Mouse (Mus musculus): ENCODE data around the gene Klrg1. TPM values are rescaled to one million over a fixed set of nuclear protein-coding genes. Genes with fewer than 3 reads are reported as not detected.

The Klrg1 gene
- total RNA-seq (2021) (not detected), polyA plus RNA-seq (2012; rRNA removed) (0.31 TPM in 1 of 2 replicates, not detected in the other)
- long read RNA-seq = 0 reads

- no peaks in the 10 kb centered on the region for H3K79me2 ChIP-seq (replicated peaks; ENCODE audit: control insufficient read depth, insufficient read depth, low read length)
- H3K27me3 ChIP-seq (ENCODE audit: control insufficient read depth, insufficient read depth, low read length) = no peaks in the 10 kb centered on the region
- no peak for DNase-seq
- H3K4me1 ChIP-seq (ENCODE audit: control insufficient read depth, insufficient read depth, low read length) = no peaks in the 10 kb centered on the region
- WGBS = 79% methylated on average over 6 of the region's 6 CpGs
- no peak within 1 kb of the TSS for H3K27ac ChIP-seq
- H3K36me3 ChIP-seq (ENCODE audit: control insufficient read depth, insufficient read depth, low read length) = no peaks in the 10 kb centered on the region
- TF ChIP-seq POLR2A (IDR thresholded peaks at IDR 0.05; ENCODE audit: insufficient read depth, low read depth, low read length) (no peak), EP300 (IDR thresholded peaks at IDR 0.05; ENCODE audit: insufficient read depth, low read depth, low read length) (no peak), CTCF (IDR thresholded peaks at IDR 0.05) (no peak)
- H3K9ac ChIP-seq (ENCODE audit: low read depth, low read length) = no peak within 1 kb of the TSS
- intact Hi-C loops (cut with DNase I) = no loop called here
- no peak within 1 kb of the TSS for H3K4me3 ChIP-seq
These were observed at the start of gene Klrg1 for GRCm38 (mm10) chr6:122282782-122283181. Gene Klrg1, minus strand, starts transcription at chr6:122282882.

DNA sequence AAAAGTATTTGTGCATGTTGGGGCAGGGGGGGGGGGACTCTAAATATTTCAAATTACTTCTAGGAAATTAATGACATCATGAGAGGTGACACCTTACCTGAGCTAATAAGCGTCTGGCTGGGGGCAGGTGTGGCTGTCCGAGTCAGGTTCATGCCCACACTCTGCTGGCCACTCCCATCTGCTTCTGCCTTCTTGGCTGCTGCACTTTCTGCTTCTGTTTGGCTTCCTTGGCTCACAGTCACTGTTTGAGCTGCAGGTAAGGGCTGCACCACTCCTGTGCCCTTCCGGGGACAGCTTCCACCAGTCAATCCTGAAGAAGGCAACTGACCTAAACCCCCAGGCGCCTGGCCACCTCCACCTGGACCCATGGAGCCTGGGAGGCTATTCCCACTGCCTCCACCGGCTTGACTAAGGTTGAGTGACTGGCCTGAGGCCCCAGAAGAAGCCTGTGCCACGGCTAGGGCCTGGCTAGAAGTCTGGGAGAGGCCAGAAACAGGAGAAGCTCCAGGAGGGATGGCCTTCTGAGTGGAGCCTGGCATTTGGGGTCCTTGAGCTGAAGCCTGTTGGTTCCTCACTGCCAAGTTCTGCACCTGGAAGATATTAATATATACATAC lies 42.8 kb upstream of the Klrg1 start:
- DNase-seq = no peak
- no peaks in the 10 kb centered on the region for H3K27me3 ChIP-seq (ENCODE audit: control insufficient read depth, insufficient read depth, low read length)
- no peak overlapping the region for H3K4me3 ChIP-seq
- no peak overlapping the region for H3K9ac ChIP-seq (ENCODE audit: low read depth, low read length)
- no peak for TF ChIP-seq POLR2A (IDR thresholded peaks at IDR 0.05; ENCODE audit: insufficient read depth, low read depth, low read length)
- TF ChIP-seq CTCF (IDR thresholded peaks at IDR 0.05) = no peak
- TF ChIP-seq EP300 (IDR thresholded peaks at IDR 0.05; ENCODE audit: insufficient read depth, low read depth, low read length) = no peak
- H3K36me3 ChIP-seq (ENCODE audit: control insufficient read depth, insufficient read depth, low read length) = no peaks in the 10 kb centered on the region
- H3K27ac ChIP-seq = no peak overlapping the region
- H3K79me2 ChIP-seq (replicated peaks; ENCODE audit: control insufficient read depth, insufficient read depth, low read length) = no peaks in the 10 kb centered on the region
- no peaks in the 10 kb centered on the region for H3K4me1 ChIP-seq (ENCODE audit: control insufficient read depth, insufficient read depth, low read length)
- intact Hi-C loops (cut with DNase I) = no loop called here
- WGBS = 91% methylated on average over 6 of the region's 6 CpGs

- H3K36me3 ChIP-seq (ENCODE audit: control insufficient read depth, insufficient read depth, low read length) = no peaks in the 10 kb centered on the region; the same call in 1 of the 2 replicates
- DNase-seq = no peak
- TF ChIP-seq EP300 (IDR thresholded peaks at IDR 0.05; ENCODE audit: insufficient read depth, low read depth, low read length) = no peak
- H3K4me1 ChIP-seq (ENCODE audit: control insufficient read depth, insufficient read depth, low read length) = no peaks in the 10 kb centered on the region
- no peak overlapping the region for H3K4me3 ChIP-seq
- no peak overlapping the region for H3K9ac ChIP-seq (ENCODE audit: low read depth, low read length)
- WGBS = 94% methylated on average over 1 of the region's 1 CpGs
- no peaks in the 10 kb centered on the region for H3K27me3 ChIP-seq (ENCODE audit: control insufficient read depth, insufficient read depth, low read length)
- H3K27ac ChIP-seq = no peak overlapping the region
- H3K79me2 ChIP-seq (replicated peaks; ENCODE audit: control insufficient read depth, insufficient read depth, low read length) = no peaks in the 10 kb centered on the region
- intact Hi-C loops (cut with DNase I) = no loop called here
These were observed 36.0 kb upstream of the Klrg1 start for GRCm38 (mm10) chr6:122318726-122319125.

DNA sequence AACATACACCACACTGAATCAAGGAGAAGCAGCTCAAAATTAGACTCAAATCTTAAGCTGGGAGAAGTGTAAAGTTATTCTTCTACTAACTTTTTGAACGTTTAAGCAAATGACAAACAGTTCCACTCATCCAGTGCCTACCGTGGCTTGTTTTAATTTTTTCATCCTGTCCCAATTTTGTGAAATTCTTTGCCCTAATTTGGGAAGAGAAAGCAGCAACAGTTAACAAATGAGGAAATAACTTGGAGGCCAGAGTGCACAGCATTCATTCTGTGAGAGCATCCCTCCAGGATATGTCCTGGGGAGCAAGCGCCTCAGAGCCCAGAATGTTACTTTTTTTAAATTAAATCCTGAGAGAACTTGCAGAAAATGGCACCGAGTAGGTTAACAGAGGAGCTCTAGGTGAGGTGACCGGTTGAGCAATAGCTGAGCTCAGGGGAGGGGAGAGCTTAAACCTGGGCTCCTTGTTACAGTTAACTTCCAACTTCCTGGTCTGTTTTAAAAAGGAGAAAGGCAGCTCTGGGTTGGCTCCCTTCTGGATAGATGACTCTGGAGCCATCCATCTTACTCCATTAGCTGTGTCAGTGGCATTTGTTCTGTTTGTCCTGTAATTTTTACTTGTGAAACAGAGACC lies 27.6 kb upstream of the Klrg1 start:
- Histone ChIP-seq H3K27me3 (ENCODE audit: control insufficient read depth, insufficient read depth, low read length) (no peaks in the 10 kb centered on the region), H3K79me2 (replicated peaks; ENCODE audit: control insufficient read depth, insufficient read depth, low read length) (no peaks in the 10 kb centered on the region), H3K4me3 (no peak overlapping the region), H3K27ac (no peak overlapping the region), H3K4me1 (ENCODE audit: control insufficient read depth, insufficient read depth, low read length) (no peaks in the 10 kb centered on the region; the same call in 1 of the 2 replicates), H3K36me3 (ENCODE audit: control insufficient read depth, insufficient read depth, low read length) (peaks cover 7% of the 10 kb centered on the region), H3K9ac (ENCODE audit: low read depth, low read length) (no peak overlapping the region)
- intact Hi-C loops (cut with DNase I) = no loop called here
- DNase-seq = no peak
- TF ChIP-seq POLR2A (IDR thresholded peaks at IDR 0.05; ENCODE audit: insufficient read depth, low read depth, low read length) (no peak), CTCF (IDR thresholded peaks at IDR 0.05) (no peak), EP300 (IDR thresholded peaks at IDR 0.05; ENCODE audit: insufficient read depth, low read depth, low read length) (no peak)
- 38% methylated on average over 5 of the region's 5 CpGs for WGBS

DNA sequence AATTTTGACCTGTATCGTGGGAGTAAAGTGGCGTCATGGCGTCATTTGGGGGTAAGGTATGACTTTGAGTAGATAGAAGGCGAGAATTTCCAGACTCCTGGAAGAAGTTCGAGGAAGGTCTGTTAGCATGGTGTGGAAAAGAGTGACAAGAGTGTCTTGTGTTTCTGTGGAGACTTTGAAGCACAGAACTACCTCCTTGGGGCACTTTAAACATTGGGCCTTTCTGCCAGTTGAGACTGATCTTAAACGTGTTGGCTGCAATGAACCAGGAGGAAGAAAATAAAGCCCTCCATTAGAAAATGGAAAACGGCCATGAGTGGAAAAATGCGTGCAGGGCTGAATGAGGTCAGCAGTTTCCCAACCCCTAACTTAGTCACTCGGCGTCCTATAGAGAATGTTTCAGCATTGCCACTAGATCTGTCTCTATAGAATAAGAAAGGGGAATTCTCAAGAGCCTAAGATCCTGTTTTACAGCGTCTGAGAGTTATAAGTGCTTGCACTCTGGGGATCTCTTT lies 26.8 kb upstream of the Klrg1 start:
- H3K36me3 ChIP-seq (ENCODE audit: control insufficient read depth, insufficient read depth, low read length) = peaks cover 7% of the 10 kb centered on the region
- peak overlapping the region; percentile 90 for H3K4me3 ChIP-seq
- H3K4me1 ChIP-seq (ENCODE audit: control insufficient read depth, insufficient read depth, low read length) = no peaks in the 10 kb centered on the region; the same call in 1 of the 2 replicates
- TF ChIP-seq CTCF (IDR thresholded peaks at IDR 0.05) = no peak
- TF ChIP-seq POLR2A (IDR thresholded peaks at IDR 0.05; ENCODE audit: insufficient read depth, low read depth, low read length) = no peak
- TF ChIP-seq EP300 (IDR thresholded peaks at IDR 0.05; ENCODE audit: insufficient read depth, low read depth, low read length) = no peak
- peak overlapping the region; percentile 80 for H3K27ac ChIP-seq
- 2% methylated on average over 11 of the region's 11 CpGs for WGBS
- intact Hi-C loops (cut with DNase I) = loop anchor here (1.0 to 10.0 kb wide), 2 partner anchors 30 to 1045 kb away; no protein-coding TSS in a partner anchor
- H3K27me3 ChIP-seq (ENCODE audit: control insufficient read depth, insufficient read depth, low read length) = no peaks in the 10 kb centered on the region
- no peak for DNase-seq
- no peaks in the 10 kb centered on the region for H3K79me2 ChIP-seq (replicated peaks; ENCODE audit: control insufficient read depth, insufficient read depth, low read length)
- H3K9ac ChIP-seq (ENCODE audit: low read depth, low read length) = peak overlapping the region; percentile 91
